Mouse (Mus musculus) gastrocnemius, postnatal 25 days (tissue): ENCODE results near the gene Pwwp2a. TPM values are rescaled to one million over a fixed set of nuclear protein-coding genes. Genes with fewer than 3 reads are reported as not detected.

Experiments
- DNase-seq: peaks from one replicate; pipeline ENCODE4 v3.0.0; 2022
- total RNA-seq, 2 experiments: library from RNA; stranded (reverse); gene quantifications; 1 replicate in 1 of 2; 2 replicates in 1 of 2; pipeline ENCODE4 v1.2.3; 2021

The Pwwp2a gene
- total RNA-seq, 2 experiments from 2014 or later: 10.9 to 11.0 TPM

DNA sequence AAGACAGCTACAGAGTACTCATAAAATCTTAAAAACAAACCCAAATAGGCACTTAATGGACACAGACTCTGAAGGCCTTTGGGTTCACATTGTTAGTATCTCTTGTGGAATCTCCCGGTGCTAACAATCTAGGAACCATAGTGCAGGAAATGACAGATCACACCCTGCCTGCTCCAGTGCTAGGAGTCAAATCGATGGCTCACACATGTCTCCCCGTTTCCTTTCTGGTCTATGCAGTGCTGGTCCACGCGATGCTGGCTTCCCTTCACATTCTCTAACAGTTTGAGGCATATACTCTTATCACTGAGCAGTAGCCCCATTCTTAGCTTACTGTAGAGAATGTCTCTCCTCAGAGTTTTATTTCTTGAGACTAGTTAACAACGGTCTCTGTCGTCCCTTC is 46.0 kb downstream of the Pwwp2a start:
- no peak for DNase-seq

DNA sequence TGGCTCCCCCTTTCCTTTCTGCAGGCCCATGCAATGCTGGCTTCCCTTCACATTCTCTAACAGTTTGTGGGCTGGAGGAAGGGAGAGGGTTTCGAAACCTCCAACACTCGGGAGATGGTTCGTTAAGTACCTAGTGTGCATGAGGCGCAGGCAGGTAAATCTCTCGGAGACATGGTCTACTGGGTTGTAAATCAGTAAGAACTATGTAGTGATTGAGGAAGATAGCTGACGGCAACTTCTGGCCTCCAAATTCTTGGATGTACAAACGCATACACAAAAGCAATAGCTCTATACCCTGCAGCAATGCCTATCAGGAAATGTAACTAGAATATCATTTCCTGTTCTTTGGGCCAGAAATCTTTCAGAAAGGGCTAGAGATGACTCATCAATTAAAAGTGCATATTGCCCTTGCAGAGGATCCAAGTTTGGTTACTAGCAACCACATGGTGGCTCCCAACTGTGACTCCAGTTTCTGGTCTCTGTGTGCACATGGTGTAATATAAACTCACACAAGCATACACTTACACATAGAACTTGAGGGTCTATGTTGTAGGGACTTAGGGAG is 47.0 kb downstream of the Pwwp2a start:
- no peak for DNase-seq

DNA sequence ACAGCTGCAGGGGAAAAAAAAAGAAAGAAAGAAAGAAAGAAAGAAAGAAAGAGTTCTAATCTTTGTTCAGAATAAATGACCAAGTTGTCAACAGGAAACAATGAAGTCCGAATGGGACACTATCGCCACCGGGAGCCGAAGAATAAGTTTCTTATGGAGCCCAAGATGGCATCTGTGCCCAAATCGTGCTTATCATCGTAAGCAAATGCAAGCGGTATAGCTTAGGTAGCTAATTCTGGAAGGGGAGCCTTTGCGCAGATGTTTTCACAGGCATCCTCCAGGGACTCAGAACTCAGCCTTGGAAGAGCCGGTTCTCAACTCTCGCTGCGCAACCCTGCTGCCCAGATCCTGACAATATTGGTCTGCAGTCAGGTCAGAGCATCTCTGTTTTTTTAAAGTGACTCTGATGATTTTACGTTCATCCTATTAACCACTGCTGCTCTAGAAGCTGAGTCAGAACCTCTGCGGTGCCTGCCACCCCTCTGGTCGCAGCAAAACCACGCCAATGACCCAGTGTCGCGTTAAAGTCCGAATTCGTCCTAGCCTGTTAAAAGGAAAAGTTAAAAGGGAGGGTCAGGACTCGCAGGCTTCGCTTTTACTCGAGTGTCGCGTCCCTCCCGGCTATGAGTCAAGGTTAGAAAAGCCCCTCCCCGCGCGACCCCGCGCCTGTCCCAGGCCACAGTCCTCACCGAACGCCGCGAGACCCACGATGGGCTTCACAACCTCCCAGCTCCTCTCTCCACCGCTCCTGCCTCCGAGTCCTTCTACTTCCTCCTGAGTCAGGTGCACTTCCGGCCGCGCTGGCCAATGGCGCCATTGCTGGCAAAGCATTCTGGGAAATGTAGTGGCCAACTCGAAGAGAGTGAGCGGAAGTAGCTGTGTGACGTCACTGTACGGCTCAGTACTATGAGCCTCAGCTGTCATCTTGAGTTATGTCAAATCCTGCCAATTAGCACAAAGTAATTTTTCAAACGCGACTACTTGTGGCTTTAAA is 65.7 kb downstream of the Pwwp2a start, which contains the start of gene Ttc1:
Gene Ttc1, minus strand, starts transcription at position 776 of the 994 bp plus-strand sequence.
- peak; percentile 96 for DNase-seq

DNA sequence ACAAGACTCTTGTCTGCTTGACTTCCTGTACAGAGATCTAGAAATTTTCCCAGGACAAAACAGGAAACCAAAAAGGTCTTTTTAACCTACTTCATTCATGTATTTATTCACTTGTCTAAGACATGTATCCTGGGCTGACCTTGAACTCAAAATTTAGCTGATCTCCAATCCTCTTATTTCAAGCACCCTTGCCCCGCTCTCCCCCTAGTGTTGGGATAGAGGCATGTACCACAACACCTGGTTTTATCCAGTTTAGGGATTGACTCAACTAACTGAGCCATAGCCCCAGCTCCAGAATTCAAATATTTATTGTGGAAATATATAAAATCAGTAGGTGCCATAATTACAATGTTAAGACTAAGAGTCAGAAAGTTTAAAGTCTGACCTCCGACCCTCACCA is 69.7 kb downstream of the Pwwp2a start:
- no peak for DNase-seq

DNA sequence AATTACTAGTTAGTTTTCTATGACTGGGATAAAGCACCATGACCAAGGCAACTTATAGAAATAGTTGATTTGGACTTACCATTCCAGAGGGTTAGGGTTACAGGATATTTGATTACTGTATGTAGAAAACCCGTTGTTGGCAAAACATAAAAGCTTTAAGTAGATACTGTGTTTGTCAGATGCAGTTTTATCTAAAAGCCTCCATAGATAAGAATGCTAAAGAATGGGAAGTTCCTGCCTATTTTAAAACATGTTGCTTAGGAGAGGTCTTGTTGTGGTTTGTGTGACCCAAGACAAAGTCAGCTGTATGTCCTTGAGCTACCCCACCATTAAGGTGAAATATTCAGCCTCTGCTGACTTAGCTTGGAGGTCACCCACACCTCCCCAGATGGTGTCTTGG is 72.8 kb downstream of the Pwwp2a start:
- DNase-seq: no peak

DNA sequence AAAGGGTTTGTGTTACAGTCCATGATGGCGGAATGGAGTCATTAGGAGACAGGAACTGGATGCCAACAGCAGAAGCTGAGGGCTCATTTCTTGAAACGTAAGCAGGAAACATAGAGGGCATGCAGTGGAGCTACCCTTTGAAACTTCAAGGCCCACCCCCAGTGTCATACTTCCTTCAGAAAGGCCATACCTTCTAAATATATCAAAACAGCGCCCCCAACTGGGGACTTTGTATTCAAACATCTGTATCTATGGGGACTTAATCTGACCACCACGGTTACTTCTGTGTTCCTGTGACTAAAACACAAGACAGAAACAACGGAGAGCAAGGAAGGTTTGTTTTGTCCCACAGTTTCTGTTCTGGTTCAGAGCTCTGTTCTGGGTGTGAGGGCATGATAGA is 73.6 kb downstream of the Pwwp2a start:
- no peak for DNase-seq

DNA sequence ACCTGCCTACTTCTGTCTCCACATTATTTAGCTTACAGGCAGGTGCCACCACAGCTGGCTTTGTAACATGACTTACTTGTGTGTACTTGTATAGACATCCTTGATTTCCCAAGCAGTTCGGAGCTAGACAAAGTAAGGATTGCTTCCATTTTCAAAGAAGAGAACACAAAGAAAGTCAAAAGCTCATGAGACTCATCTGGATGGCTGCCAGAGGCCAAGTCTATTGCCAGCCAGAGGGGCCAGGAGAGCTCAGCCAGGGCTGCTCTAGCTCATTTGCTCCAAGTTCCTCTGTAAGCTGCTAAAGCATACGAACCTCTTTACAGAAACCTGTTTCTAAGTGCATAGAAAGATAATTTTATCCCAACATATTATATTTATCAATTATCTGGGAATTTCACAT is 76.6 kb downstream of the Pwwp2a start:
- no peak for DNase-seq

DNA sequence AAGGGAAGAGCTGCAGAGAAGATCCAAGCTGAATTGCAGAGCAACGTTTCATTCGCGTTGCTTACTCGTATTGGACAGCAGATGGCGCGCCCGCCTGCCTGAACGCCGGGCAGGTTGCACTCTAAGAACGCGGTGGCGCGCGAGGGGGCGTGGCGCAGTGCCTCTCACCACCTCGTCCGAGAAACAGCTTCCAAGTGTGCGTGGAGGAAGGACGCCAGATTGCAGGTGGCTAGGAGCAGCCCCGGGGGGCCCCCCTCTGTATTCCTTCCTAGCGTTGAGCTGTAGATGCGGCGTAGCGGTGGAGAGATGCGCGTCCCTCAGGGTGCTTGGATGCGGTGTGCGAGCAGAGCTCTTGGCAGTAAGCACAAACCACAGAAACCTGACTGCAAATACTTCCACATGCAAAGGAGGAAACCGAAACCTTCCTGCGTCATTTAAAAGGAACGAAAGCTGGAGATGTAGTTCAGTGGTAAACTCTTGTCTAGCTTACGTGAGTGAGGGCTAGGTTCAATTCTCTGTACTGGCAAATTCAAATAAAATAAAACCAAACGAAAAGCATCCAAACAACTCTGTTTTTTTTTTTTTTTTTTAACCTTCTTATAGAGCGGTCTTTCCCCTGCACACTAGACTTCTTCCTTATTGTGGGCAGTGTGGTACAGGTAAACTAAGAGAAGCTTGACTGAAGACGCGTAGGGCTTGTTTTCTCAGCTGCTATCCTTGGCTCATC is 85.3 kb downstream of the Pwwp2a start:
- DNase-seq: peak; percentile 41

DNA sequence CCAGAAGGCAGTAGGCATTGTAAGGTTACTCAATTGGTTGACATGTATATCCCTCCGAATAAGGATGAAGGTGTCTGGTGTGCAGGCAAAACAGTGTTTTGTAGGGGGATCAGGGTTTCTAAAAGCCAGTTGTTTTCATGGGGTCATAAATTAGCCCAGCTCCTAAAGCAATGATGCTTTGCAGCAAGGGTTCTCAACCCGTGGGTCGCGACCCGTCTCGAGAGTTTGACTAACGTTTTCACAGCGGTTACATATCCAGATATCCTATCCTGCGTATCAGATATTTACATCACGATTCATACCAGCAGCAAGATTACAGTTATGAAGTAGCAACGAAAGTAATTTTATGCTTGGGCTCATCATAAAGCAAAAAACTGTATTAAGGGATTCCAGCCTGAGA is 86.0 kb downstream of the Pwwp2a start:
- no peak for DNase-seq

DNA sequence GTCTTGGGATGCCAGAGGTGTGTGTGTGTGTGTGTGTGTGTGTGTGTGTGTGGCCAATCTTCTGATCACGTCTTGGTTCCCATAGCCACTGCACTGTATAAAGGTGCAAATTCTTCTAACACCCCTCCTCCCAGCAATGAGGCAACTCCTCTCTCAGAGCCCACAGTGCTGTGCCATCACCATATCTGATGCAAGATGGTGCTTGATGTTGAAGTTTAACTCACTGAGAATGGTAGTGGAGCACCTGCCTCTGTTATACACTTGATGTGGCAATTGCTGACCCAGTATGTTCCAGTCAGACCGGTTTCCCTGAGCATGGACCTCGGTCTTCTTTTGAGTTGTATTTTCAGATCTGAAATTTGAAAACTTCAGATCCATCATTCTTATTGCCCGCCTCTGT is 88.3 kb downstream of the Pwwp2a start:
- no peak for DNase-seq

Other genes starting within 250 kb of the Pwwp2a start
- 10 to 100 TPM; 27.8 to 28.3 TPM for gene Slu7, start 248.3 kb upstream of the Pwwp2a start, total RNA-seq
- gene C1qtnf2, start 207.7 kb upstream of the Pwwp2a start, total RNA-seq: 1 to 10 TPM; 4.3 to 6.1 TPM
- under 1 TPM in 1 of 2 experiments, not detected in 1; 0.21 TPM for gene Ccnjl, start 153.2 kb upstream of the Pwwp2a start, total RNA-seq
- not detected for gene 4933415A04Rik, start 95.0 kb upstream of the Pwwp2a start, total RNA-seq
- not detected for gene Fabp6, start 80.5 kb upstream of the Pwwp2a start, total RNA-seq
- gene Ttc1, start 66.0 kb downstream of the Pwwp2a start, total RNA-seq: 10 to 100 TPM; 51.1 to 52.1 TPM
- under 1 TPM; 0.20 to 0.70 TPM for gene Adra1b, start 219.2 kb downstream of the Pwwp2a start, total RNA-seq